Mouse (Mus musculus) cerebellum, postnatal 25 days (tissue): ENCODE measurements around the gene BC107364.
"Not testable (repeated sequence)": the region's sequence is repeated elsewhere in the genome, so short reads cannot be mapped to it uniquely, and the experiment has no call there.

ENCODE experiments used
- DNase-seq, 2 experiments: peaks; one replicate each; pipeline ENCODE4 v3.0.0; 2021; ENCODE audit warnings: mixed read lengths in 2 of 2

The BC107364 gene

GRCm38 (mm10) chr3:96449762-96450585 lies 2.1 kb downstream of the BC107364 start:
- DNase-seq: not testable (repeated sequence)

GRCm38 (mm10) chr3:96445436-96445835 lies 6.7 kb downstream of the BC107364 start:
- DNase-seq: no peak

- DNase-seq: peak; percentile 72 to 81
Measured at GRCm38 (mm10) chr3:96440578-96440977, 11.5 kb downstream of the BC107364 start.

GRCm38 (mm10) chr3:96435557-96436091 lies 16.5 kb downstream of the BC107364 start:
- no peak for DNase-seq

- DNase-seq: no peak
Measured at GRCm38 (mm10) chr3:96432207-96432606, 19.9 kb downstream of the BC107364 start.

- DNase-seq: no peak
Measured at GRCm38 (mm10) chr3:96429819-96430132, 22.3 kb downstream of the BC107364 start.

- no peak for DNase-seq
Measured at GRCm38 (mm10) chr3:96428941-96429818, 22.9 kb downstream of the BC107364 start.

GRCm38 (mm10) chr3:96427761-96428462 lies 24.2 kb downstream of the BC107364 start:
- DNase-seq: no peak

GRCm38 (mm10) chr3:96427311-96427710 lies 24.8 kb downstream of the BC107364 start:
- no peak for DNase-seq

GRCm38 (mm10) chr3:96426268-96426667 lies 25.8 kb downstream of the BC107364 start:
- no peak for DNase-seq

- not testable (repeated sequence) for DNase-seq
Measured at GRCm38 (mm10) chr3:96424447-96424846, 27.7 kb downstream of the BC107364 start.

- no peak for DNase-seq
Measured at GRCm38 (mm10) chr3:96423889-96424288, 28.2 kb downstream of the BC107364 start.

- no peak for DNase-seq
Measured at GRCm38 (mm10) chr3:96420796-96421195, 31.3 kb downstream of the BC107364 start.

- not testable (repeated sequence) for DNase-seq
Measured at GRCm38 (mm10) chr3:96418902-96419301, 33.2 kb downstream of the BC107364 start.

- no peak for DNase-seq
Measured at GRCm38 (mm10) chr3:96417850-96418815, 34.0 kb downstream of the BC107364 start.

GRCm38 (mm10) chr3:96416595-96416994 lies 35.5 kb downstream of the BC107364 start:
- no peak for DNase-seq

- DNase-seq: no peak
Measured at GRCm38 (mm10) chr3:96416056-96416455, 36.0 kb downstream of the BC107364 start.

GRCm38 (mm10) chr3:96414951-96415327 lies 37.2 kb downstream of the BC107364 start:
- DNase-seq: no peak

- DNase-seq: peak; percentile 62 to 75
Measured at GRCm38 (mm10) chr3:96414126-96414950, 37.8 kb downstream of the BC107364 start.

- no peak for DNase-seq
Measured at GRCm38 (mm10) chr3:96413581-96414125, 38.5 kb downstream of the BC107364 start.
